Mouse (Mus musculus) MEL (cell line): ENCODE data around the gene Dglucy.

Experiments used
- CTCF ChIP-seq, 3 experiments: IDR thresholded peaks in 2 of 3; conservative IDR thresholded peaks in 1 of 3; 2 replicates each; pipeline ENCODE4 v1.5.1; 2011 to 2012; ENCODE audit warnings: low read length in 3 of 3, low read depth in 2 of 3, mild to moderate bottlenecking in 2 of 3, improper control_type of control experiment in 1 of 3, inconsistent platforms in 1 of 3, mixed read lengths in 1 of 3, moderate library complexity in 1 of 3; ENCODE audit not compliant: control insufficient read depth in 1 of 3, insufficient read depth in 1 of 3, poor library complexity in 1 of 3, severe bottlenecking in 1 of 3
- ELF1 ChIP-seq: IDR thresholded peaks from 2 replicates; pipeline ENCODE4 v1.6.1; 2014; ENCODE audit warnings: low read depth, mild to moderate bottlenecking, inconsistent platforms, low read length, improper control_type of control experiment, moderate library complexity
- EP300 ChIP-seq, 2 experiments: IDR thresholded peaks; 2 replicates each; pipeline ENCODE4 v1.6.1; 2011; ENCODE audit warnings: improper control_type of control experiment in 2 of 2, low read length in 2 of 2, low read depth in 1 of 2, mild to moderate bottlenecking in 1 of 2
- GATA1 ChIP-seq: IDR thresholded peaks from 2 replicates; pipeline ENCODE4 v1.6.1; 2011; ENCODE audit warnings: low read depth, low read length, improper control_type of control experiment
- HCFC1 ChIP-seq: IDR thresholded peaks from 2 replicates; pipeline ENCODE4 v1.6.1; 2012; ENCODE audit warnings: low read depth, mild to moderate bottlenecking, inconsistent platforms, low read length, improper control_type of control experiment, moderate library complexity
- MAX ChIP-seq: IDR thresholded peaks from 2 replicates; pipeline ENCODE4 v1.6.1; 2011; ENCODE audit warnings: low read length, improper control_type of control experiment
- MXI1 ChIP-seq: IDR thresholded peaks from 2 replicates; pipeline ENCODE4 v1.6.1; 2011; ENCODE audit warnings: mild to moderate bottlenecking, low read depth, low read length, improper control_type of control experiment
- NELFE ChIP-seq: IDR thresholded peaks from 2 replicates; pipeline ENCODE4 v1.6.1; 2011; ENCODE audit warnings: low read depth, low read length, improper control_type of control experiment
- POLR2A ChIP-seq, 2 experiments: IDR thresholded peaks; 2 replicates each; pipeline ENCODE4 v1.6.1; 2011 to 2012; ENCODE audit warnings: low read length in 2 of 2, mild to moderate bottlenecking in 2 of 2, control low read depth in 1 of 2, improper control_type of control experiment in 1 of 2, low read depth in 1 of 2, moderate library complexity in 1 of 2; ENCODE audit not compliant: control insufficient read depth in 1 of 2, insufficient read depth in 1 of 2, poor library complexity in 1 of 2
- POLR2AphosphoS2 ChIP-seq: IDR thresholded peaks from 2 replicates; pipeline ENCODE4 v1.6.1; 2011; ENCODE audit warnings: low read length, improper control_type of control experiment
- RCOR1 ChIP-seq: IDR thresholded peaks from 2 replicates; pipeline ENCODE4 v1.6.1; 2012; ENCODE audit warnings: low read depth, mild to moderate bottlenecking, inconsistent platforms, low read length, improper control_type of control experiment
- ZC3H11A ChIP-seq: IDR thresholded peaks from 2 replicates; pipeline ENCODE4 v1.6.1; 2012; ENCODE audit warnings: low read depth, mild to moderate bottlenecking, inconsistent platforms, low read length, improper control_type of control experiment

DNA sequence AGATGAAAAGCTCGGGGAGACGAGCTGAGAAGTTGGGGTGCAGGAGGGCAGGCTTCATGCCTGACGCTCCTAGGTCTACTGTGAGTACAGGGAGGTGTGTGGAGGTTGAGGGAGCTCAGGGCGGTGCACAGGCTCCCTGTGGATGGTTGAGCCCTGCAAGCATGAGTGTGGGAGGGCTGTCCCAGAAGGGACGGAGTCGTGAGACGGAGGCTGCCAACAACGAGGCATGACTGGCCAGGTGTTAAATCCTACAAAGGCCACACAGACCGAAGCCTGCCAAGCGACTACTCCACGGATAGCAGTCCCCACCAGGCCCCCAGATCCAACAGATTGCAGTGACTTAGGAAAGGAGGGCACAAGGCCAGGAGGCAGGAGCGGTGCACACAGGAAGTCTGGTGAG is 131.9 kb downstream of the Dglucy start:
- TF ChIP-seq HCFC1 (no peak), MAX (no peak), CTCF (IDR thresholded peaks at IDR 0.05 in 2 of 3, conservative IDR thresholded peaks at IDR 0.05 in 1 of 3; ENCODE audit: control insufficient read depth in 1 of 3, insufficient read depth in 1 of 3, low read depth in 2 of 3, low read length in 3 of 3, poor library complexity in 1 of 3, severe bottlenecking in 1 of 3) (no peak), GATA1 (no peak), MXI1 (no peak), POLR2A (IDR thresholded peaks at IDR 0.05; ENCODE audit: control insufficient read depth in 1 of 2, insufficient read depth in 1 of 2, low read depth in 1 of 2, low read length in 2 of 2, poor library complexity in 1 of 2) (no peak), POLR2AphosphoS2 (no peak), NELFE (no peak), RCOR1 (no peak), ZC3H11A (no peak), EP300 (IDR thresholded peaks at IDR 0.05; ENCODE audit: low read depth in 1 of 2, low read length in 2 of 2) (no peak), ELF1 (no peak)
